Mouse (Mus musculus): Measurements from ENCODE around the gene Aacs. TPM values are rescaled to one million over a fixed set of nuclear protein-coding genes. Genes with fewer than 3 reads are reported as not detected.
A peak's percentile ranks its signal among the peaks of the same experiment; 100 is the strongest.

Gene Aacs
- polyA plus RNA-seq, 1 experiment from 2014 or later = 98.9 TPM

- Histone ChIP-seq H3K4me1 (replicated peaks; ENCODE audit: control insufficient read depth, insufficient read depth, low read length) (peaks cover 40% of the 10 kb centered on the region), H3K27me3 (replicated peaks; ENCODE audit: control insufficient read depth, insufficient read depth, low read length) (no peaks in the 10 kb centered on the region), H3K4me3 (replicated peaks; ENCODE audit: low read length) (peak overlapping the region; percentile 89), H3K27ac (ENCODE audit: low read length) (peak overlapping the region; percentile 85), H3K36me3 (ENCODE audit: control insufficient read depth, insufficient read depth) (no peaks in the 10 kb centered on the region), H3K9ac (replicated peaks; ENCODE audit: low read depth, low read length) (peak overlapping the region; percentile 82), H3K9me3 (ENCODE audit: control insufficient read depth, low read length) (no peaks in the 10 kb centered on the region), H3K4me2 (ENCODE audit: low read length) (peak overlapping the region; percentile 86)
- 4% methylated on average over 5 of the region's 5 CpGs for WGBS
- no peak for ATAC-seq
Observed at GRCm38 (mm10) chr5:125476286-125476625, 642 bp downstream of the Aacs start.

DNA sequence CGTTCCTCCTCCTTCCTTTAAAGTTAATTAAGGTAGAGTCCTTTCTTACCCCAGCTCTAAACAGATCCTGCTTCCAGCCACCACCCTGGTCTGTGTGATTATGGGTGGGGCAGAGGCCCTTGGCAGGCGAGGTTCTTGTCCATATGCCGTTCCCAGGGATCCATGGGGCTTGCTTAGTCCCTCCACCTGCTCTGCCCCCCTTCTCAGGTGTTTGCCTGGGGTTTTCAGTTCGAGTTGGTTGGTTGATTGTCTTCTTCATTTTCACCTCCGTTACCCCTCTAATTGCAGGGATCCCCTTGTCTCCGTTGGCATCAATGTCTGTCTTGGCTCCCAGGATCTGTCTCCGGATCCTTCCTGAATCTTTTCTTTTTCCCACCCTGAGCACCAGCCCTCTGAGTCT, 1.2 kb downstream of the Aacs start:
- no peaks in the 10 kb centered on the region for H3K27me3 ChIP-seq (replicated peaks; ENCODE audit: control insufficient read depth, insufficient read depth, low read length)
- H3K9ac ChIP-seq (replicated peaks; ENCODE audit: low read depth, low read length) = peak overlapping the region; percentile 82
- ATAC-seq = no peak
- no peaks in the 10 kb centered on the region for H3K9me3 ChIP-seq (ENCODE audit: control insufficient read depth, low read length)
- H3K4me1 ChIP-seq (replicated peaks; ENCODE audit: control insufficient read depth, insufficient read depth, low read length) = peaks cover 40% of the 10 kb centered on the region
- H3K4me3 ChIP-seq (replicated peaks; ENCODE audit: low read length) = peak overlapping the region; percentile 89
- H3K27ac ChIP-seq (ENCODE audit: low read length) = no peak overlapping the region
- peak overlapping the region; percentile 86 for H3K4me2 ChIP-seq (ENCODE audit: low read length)
- H3K36me3 ChIP-seq (ENCODE audit: control insufficient read depth, insufficient read depth) = no peaks in the 10 kb centered on the region
- 53% methylated on average over 7 of the region's 7 CpGs for WGBS

DNA sequence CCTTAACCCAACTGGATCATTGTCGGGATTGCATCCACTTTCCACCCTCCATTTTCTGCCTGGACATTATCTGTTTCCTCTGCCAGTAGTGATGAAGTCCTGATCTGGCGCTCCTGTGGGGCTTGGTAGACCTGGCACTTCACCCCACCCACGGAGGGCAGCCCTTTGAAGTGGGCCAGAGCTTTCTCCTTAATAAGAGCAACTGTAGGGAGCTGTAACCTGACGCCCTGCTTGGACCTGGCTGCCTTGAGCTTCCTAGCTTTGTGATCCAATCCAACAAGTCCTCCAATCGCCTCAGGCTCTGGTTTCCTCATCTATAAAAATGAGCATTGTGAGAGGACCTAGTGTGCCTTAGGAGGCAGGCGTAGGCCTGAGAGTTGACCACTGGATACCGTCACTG, 1.9 kb downstream of the Aacs start:
- WGBS = 63% methylated on average over 7 of the region's 7 CpGs
- peak overlapping the region; percentile 89 for H3K4me3 ChIP-seq (replicated peaks; ENCODE audit: low read length)
- H3K4me1 ChIP-seq (replicated peaks; ENCODE audit: control insufficient read depth, insufficient read depth, low read length) = peaks cover 40% of the 10 kb centered on the region
- H3K9ac ChIP-seq (replicated peaks; ENCODE audit: low read depth, low read length) = peak overlapping the region; percentile 82; the same call in 1 of the 2 replicates
- peak overlapping the region; percentile 86 for H3K4me2 ChIP-seq (ENCODE audit: low read length)
- H3K9me3 ChIP-seq (ENCODE audit: control insufficient read depth, low read length) = no peaks in the 10 kb centered on the region
- no peaks in the 10 kb centered on the region for H3K27me3 ChIP-seq (replicated peaks; ENCODE audit: control insufficient read depth, insufficient read depth, low read length)
- H3K27ac ChIP-seq (ENCODE audit: low read length) = no peak overlapping the region
- no peaks in the 10 kb centered on the region; the same call in 1 of the 2 replicates for H3K36me3 ChIP-seq (ENCODE audit: control insufficient read depth, insufficient read depth)
- ATAC-seq = no peak

DNA sequence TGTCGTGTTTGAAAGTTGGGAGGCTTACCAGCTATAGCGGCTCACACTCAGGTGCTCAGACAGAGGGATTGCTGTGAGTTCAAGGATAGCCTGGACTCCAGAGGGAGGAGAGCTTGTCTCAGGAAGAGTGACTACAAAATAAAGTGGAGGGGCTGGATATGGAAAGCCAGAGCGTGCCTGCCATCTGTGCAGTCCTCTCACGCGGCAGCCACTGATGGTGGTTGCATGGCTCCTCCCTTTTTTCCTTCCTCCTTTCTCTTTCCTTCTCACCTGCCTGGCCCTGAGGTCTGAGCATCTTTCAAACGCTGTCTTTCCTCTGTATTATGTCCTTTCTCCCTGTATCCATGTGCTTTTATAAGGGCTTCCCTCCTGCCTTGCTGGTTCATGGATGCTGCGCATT, 2.4 kb downstream of the Aacs start:
- 68% methylated on average over 7 of the region's 7 CpGs for WGBS
- Histone ChIP-seq H3K9me3 (ENCODE audit: control insufficient read depth, low read length) (no peaks in the 10 kb centered on the region), H3K36me3 (ENCODE audit: control insufficient read depth, insufficient read depth) (peaks cover 4% of the 10 kb centered on the region), H3K27me3 (replicated peaks; ENCODE audit: control insufficient read depth, insufficient read depth, low read length) (no peaks in the 10 kb centered on the region), H3K27ac (ENCODE audit: low read length) (no peak overlapping the region), H3K9ac (replicated peaks; ENCODE audit: low read depth, low read length) (no peak overlapping the region), H3K4me1 (replicated peaks; ENCODE audit: control insufficient read depth, insufficient read depth, low read length) (peaks cover 40% of the 10 kb centered on the region), H3K4me2 (ENCODE audit: low read length) (peak overlapping the region; percentile 86), H3K4me3 (replicated peaks; ENCODE audit: low read length) (no peak overlapping the region)
- ATAC-seq = no peak

DNA sequence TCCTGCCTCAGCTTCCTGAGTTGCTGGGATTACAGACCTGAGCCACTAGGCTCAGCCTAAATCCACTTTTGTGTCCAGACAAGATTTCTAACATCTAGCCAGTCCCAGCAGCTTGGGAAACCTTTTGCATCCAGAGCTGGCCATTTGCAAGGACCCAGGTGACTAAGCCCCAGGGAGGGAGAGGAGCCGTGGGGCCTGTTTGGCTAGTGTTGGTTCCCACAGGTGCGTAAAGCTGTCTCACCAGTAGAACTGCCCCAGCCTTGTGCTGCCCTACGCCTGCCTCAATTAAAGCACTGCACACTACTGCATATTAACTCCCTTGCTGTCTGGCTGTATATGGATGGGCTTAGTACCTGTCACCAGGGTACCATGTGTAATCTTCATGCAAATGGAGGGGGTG, 3.8 kb downstream of the Aacs start:
- H3K36me3 ChIP-seq (ENCODE audit: control insufficient read depth, insufficient read depth) = peaks cover 6% of the 10 kb centered on the region
- no peak overlapping the region for H3K9ac ChIP-seq (replicated peaks; ENCODE audit: low read depth, low read length)
- WGBS = 91% methylated on average over 3 of the region's 3 CpGs
- H3K4me2 ChIP-seq (ENCODE audit: low read length) = no peak overlapping the region
- H3K27ac ChIP-seq (ENCODE audit: low read length) = no peak overlapping the region
- no peaks in the 10 kb centered on the region for H3K9me3 ChIP-seq (ENCODE audit: control insufficient read depth, low read length)
- H3K4me1 ChIP-seq (replicated peaks; ENCODE audit: control insufficient read depth, insufficient read depth, low read length) = peaks cover 40% of the 10 kb centered on the region
- no peak for ATAC-seq
- no peak overlapping the region for H3K4me3 ChIP-seq (replicated peaks; ENCODE audit: low read length)
- H3K27me3 ChIP-seq (replicated peaks; ENCODE audit: control insufficient read depth, insufficient read depth, low read length) = no peaks in the 10 kb centered on the region

DNA sequence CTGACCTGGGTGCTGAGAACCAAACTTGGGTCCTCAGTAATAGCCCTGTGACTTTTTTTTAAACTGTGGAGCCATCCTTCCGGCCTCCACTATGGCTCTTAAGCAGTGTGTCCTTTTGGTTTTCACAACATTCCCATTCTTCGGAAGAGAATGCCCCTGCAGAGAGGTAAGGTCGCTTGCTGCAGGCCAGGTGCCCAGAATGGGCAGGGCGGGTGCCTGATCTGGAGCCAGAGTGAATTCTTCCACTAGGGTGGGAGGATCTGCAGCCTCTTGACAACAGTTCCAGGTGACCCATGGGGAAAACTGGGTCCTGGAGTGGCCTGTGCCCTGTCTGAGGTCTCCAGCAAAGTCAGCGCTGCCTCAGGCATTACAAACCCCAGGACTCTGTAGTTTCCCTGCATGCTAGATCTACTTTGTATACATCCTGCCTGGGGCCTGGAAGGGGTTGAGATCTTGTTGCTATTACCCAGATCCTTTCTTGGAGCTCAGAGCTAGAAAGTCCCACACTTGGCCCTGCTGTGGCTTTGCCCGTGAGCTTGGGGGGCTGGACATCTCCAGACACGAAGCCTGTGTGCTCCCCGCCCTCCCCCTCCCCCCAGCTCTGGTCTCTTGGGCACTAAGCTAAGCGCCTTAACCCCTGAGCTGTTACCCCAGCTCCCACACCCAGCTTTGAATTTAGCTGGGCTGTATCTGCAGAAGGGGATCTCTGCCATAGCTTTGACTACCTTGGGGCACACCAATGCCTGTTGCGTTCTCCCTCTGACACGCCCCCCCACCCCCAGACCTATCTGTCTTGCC, 5.0 kb downstream of the Aacs start:
- Histone ChIP-seq H3K27me3 (replicated peaks; ENCODE audit: control insufficient read depth, insufficient read depth, low read length) (no peaks in the 10 kb centered on the region), H3K27ac (ENCODE audit: low read length) (no peak overlapping the region), H3K9ac (replicated peaks; ENCODE audit: low read depth, low read length) (no peak overlapping the region), H3K9me3 (ENCODE audit: control insufficient read depth, low read length) (no peaks in the 10 kb centered on the region), H3K4me2 (ENCODE audit: low read length) (no peak overlapping the region), H3K4me1 (replicated peaks; ENCODE audit: control insufficient read depth, insufficient read depth, low read length) (peaks cover 37% of the 10 kb centered on the region), H3K36me3 (ENCODE audit: control insufficient read depth, insufficient read depth) (peaks cover 7% of the 10 kb centered on the region), H3K4me3 (replicated peaks; ENCODE audit: low read length) (no peak overlapping the region)
- 85% methylated on average over 11 of the region's 11 CpGs for WGBS
- no peak for ATAC-seq

DNA sequence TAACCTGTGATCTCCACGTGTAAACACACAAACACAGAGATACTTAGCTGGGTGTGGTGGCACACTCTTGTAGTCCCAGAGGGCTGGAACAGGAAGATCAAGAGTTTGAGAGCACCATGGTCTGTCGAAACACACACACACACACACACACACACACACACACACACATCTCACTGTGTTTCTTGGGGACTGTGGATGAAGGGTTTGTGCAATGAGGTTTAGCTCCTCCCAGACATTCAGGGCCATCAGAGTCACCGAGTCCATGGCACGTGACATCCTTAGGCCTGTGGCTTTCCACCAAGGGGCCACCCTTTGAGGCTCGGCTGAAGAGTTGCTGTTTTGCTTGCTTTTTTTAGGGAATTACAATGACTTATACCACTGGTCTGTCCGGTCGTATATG, 6.9 kb downstream of the Aacs start:
- no peaks in the 10 kb centered on the region for H3K27me3 ChIP-seq (replicated peaks; ENCODE audit: control insufficient read depth, insufficient read depth, low read length)
- H3K4me2 ChIP-seq (ENCODE audit: low read length) = no peak overlapping the region
- no peak overlapping the region for H3K27ac ChIP-seq (ENCODE audit: low read length)
- no peaks in the 10 kb centered on the region for H3K9me3 ChIP-seq (ENCODE audit: control insufficient read depth, low read length)
- peaks cover 7% of the 10 kb centered on the region for H3K36me3 ChIP-seq (ENCODE audit: control insufficient read depth, insufficient read depth)
- 91% methylated on average over 7 of the region's 7 CpGs for WGBS
- ATAC-seq = no peak
- peaks cover 26% of the 10 kb centered on the region for H3K4me1 ChIP-seq (replicated peaks; ENCODE audit: control insufficient read depth, insufficient read depth, low read length)
- H3K4me3 ChIP-seq (replicated peaks; ENCODE audit: low read length) = no peak overlapping the region
- H3K9ac ChIP-seq (replicated peaks; ENCODE audit: low read depth, low read length) = no peak overlapping the region

DNA sequence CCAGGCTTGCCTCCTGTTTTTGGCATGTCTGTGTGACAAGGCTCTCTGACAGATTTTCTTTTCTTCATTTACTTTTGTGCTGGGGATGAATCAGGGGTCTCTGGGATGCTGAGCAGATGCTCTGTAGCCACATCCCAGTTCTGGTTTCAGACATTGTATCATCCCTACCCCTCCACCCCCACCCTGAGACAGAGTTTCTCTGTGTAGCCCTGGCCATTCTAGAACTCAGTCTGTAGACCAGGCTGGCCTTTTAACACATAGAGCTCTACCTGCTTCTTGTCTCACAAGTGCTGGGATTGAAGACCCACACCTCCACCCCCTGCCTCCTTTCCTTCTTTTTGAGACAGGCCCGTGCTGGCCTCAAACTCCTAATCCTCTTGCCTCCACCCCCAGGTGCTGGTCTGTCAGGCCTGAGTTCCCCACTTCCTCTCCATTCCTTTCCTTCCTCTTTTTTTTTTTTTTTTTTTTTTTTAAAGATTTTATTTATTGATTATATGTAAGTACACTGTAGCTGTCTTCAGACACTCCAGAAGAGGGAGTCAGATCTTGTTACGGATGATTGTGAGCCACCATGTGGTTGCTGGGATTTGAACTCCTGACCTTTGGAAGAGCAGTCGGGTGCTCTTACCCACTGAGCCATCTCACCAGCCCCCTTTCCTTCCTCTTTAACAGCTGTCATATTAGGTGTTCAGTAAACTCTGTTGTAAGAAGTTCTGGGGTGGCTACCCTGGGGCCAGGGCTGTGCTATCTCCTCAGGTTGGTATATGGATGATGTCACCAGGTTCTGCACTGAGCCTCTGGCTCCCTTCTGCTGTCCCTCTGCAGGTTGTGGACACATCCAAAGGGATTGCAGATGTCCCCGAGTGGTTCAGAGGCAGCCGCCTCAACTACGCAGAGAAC, 8.3 kb downstream of the Aacs start:
- no peaks in the 10 kb centered on the region for H3K27me3 ChIP-seq (replicated peaks; ENCODE audit: control insufficient read depth, insufficient read depth, low read length)
- no peaks in the 10 kb centered on the region for H3K9me3 ChIP-seq (ENCODE audit: control insufficient read depth, low read length)
- H3K4me2 ChIP-seq (ENCODE audit: low read length) = no peak overlapping the region
- ATAC-seq = no peak
- H3K4me1 ChIP-seq (replicated peaks; ENCODE audit: control insufficient read depth, insufficient read depth, low read length) = peaks cover 15% of the 10 kb centered on the region
- H3K9ac ChIP-seq (replicated peaks; ENCODE audit: low read depth, low read length) = no peak overlapping the region
- no peak overlapping the region for H3K27ac ChIP-seq (ENCODE audit: low read length)
- H3K36me3 ChIP-seq (ENCODE audit: control insufficient read depth, insufficient read depth) = peaks cover 7% of the 10 kb centered on the region
- H3K4me3 ChIP-seq (replicated peaks; ENCODE audit: low read length) = no peak overlapping the region
- WGBS = 81% methylated on average over 5 of the region's 6 CpGs

DNA sequence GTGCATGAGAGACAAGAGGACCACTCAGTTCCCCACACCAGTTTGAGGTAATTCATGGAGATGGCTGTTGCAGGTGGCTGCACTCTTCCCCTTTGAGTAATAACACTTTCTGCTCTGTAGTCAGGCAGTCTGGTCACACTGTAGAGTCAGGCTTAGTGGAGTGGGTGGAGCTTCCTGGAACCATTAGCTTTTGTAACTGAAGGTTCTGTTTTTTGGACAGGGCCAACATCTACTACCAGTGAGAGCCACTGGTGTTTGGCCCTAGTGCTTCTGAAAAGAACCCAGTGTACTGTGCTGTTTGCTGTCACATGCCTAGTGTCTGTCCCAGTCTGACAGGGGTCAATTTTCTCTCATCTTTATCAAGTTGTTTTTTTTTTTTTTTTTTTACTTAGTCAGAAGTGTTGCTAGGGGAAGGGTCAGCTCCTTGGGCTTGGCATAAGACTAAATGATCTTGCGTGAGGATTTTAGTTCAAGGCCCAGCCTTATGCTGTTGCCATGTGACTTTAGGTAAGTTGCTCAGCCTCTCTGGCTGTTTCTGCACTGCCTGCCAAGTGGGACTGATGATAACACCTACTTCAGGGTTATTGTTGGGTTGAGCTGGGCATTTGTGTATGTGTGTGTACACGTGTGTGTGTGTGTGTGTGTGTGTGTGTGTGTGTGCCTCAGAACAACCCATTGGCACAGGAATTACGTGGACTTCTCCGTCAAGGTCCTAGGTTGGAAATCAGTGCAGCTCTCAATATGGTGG, 9.6 kb downstream of the Aacs start:
- Histone ChIP-seq H3K9ac (replicated peaks; ENCODE audit: low read depth, low read length) (no peak overlapping the region), H3K27ac (ENCODE audit: low read length) (no peak overlapping the region), H3K4me3 (replicated peaks; ENCODE audit: low read length) (no peak overlapping the region), H3K27me3 (replicated peaks; ENCODE audit: control insufficient read depth, insufficient read depth, low read length) (no peaks in the 10 kb centered on the region), H3K9me3 (ENCODE audit: control insufficient read depth, low read length) (no peaks in the 10 kb centered on the region), H3K4me1 (replicated peaks; ENCODE audit: control insufficient read depth, insufficient read depth, low read length) (peaks cover 12% of the 10 kb centered on the region), H3K36me3 (ENCODE audit: control insufficient read depth, insufficient read depth) (peaks cover 13% of the 10 kb centered on the region), H3K4me2 (ENCODE audit: low read length) (no peak overlapping the region)
- 95% methylated on average over 4 of the region's 4 CpGs for WGBS
- ATAC-seq = no peak

Data from forebrain, embryonic 16.5 days (tissue).